Mouse (Mus musculus): ENCODE measurements at regions not wholly inside any gene's neighbourhood (a gene's known extent, or its start where the extent isn't known, plus 50 kb on each side); places are given as distances from the start of the nearest gene placed in this dataset.

DNA sequence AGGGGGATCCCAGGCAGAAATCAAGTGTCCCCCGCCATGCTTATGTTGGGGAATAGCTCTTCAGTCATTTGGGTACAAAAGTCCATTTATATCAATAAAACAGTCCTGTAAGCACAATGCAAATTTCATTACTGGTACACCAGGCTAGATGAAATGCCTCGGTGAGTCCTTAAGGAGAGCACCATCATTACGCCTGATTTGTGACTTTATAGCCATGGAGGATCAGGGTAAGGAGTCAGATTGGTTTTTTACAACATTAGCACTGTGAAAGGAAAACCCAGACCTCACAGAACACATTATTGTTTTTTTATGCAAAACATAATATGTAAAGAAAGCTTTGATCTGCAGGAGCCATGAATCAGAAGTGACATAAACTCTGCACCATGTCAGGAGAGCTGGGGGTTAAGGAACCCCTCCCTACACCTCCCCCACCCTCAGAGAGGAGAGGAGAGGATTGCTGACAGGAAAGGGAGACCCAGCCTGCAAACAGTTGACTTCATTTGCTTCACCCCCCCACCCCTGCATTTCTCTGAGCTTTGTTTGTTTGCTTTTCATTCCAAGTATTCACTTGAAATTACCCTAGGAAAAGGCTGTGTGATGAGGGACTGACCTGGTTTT lies 2756.6 kb upstream of the Lrrc6 start:
- H3K4me3 ChIP-seq (replicated peaks in 1 of 3; ENCODE audit: low read depth in 2 of 3, low read length in 2 of 3, poor library complexity in 1 of 3), result no peak overlapping the region
- H3K4me2 ChIP-seq (ENCODE audit: insufficient read depth, low read depth, poor library complexity, severe bottlenecking), result no peak overlapping the region
- H3K4me1 ChIP-seq (ENCODE audit: control insufficient read depth in 1 of 2, insufficient read depth in 2 of 2), result no peaks in the 10 kb centered on the region
- dilution Hi-C loops (cut with MboI; ENCODE audit: extremely low pct_ligation_motif_present, extremely low pct_unique_long_range_greater_than_20kb, low sequenced_read_pairs) (no loop called here), in situ Hi-C loops (cut with MboI; ENCODE audit: low pct_ligation_motif_present, low pct_unique_long_range_greater_than_20kb, low sequenced_read_pairs) (no loop called here)
- H3K79me2 ChIP-seq (replicated peaks; ENCODE audit: control insufficient read depth, extremely low read depth, insufficient read depth, poor library complexity, severe bottlenecking), result no peaks in the 10 kb centered on the region
- H3K27me3 ChIP-seq (replicated peaks), result no peaks in the 10 kb centered on the region
- no peak overlapping the region for H3K27ac ChIP-seq (ENCODE audit: insufficient read depth, low read depth)
- H3K9ac ChIP-seq (ENCODE audit: insufficient read depth, low read depth), result no peak overlapping the region
- DNase-seq (ENCODE audit: extremely low read depth), result no peak
- H3K9me3 ChIP-seq (replicated peaks; ENCODE audit: low read length), result peaks cover 77% of the 10 kb centered on the region
- TF ChIP-seq MAX (IDR thresholded peaks at IDR 0.05; ENCODE audit: low read length) (no peak), CTCF (conservative IDR thresholded peaks at IDR 0.05 in 1 of 2, IDR thresholded peaks at IDR 0.05 in 1 of 2; ENCODE audit: low read depth in 2 of 2, low read length in 2 of 2) (no peak), RCOR1 (conservative IDR thresholded peaks at IDR 0.05; ENCODE audit: low read depth, low read length) (no peak), USF1 (IDR thresholded peaks at IDR 0.05; ENCODE audit: low read depth, low read length) (no peak)
- H3K36me3 ChIP-seq (replicated peaks in 1 of 2; ENCODE audit: control insufficient read depth in 1 of 2, insufficient read depth in 1 of 2, low read length in 1 of 2), result no peaks in the 10 kb centered on the region

DNA sequence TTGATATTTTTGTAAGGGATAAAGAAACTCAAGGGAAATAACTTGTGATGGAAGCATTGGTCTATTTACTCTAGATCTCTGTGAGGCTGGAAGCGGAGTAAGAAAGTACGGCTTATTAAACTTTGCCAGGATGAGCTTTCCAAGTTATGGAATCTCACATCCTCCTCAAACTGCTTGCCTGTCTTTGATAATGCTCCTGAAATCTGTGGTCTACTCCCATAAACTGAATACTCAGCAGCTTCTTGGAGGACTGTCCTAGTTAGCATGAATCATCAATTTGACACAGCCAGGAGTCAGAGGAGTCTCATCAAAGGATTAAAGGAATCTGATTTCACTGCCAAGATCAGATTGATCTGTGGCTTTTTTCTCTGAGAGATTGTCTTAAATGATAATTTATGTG lies 2753.0 kb upstream of the Lrrc6 start:
- no peak for DNase-seq (ENCODE audit: extremely low read depth)
- Histone ChIP-seq H3K36me3 (replicated peaks in 1 of 2; ENCODE audit: control insufficient read depth in 1 of 2, insufficient read depth in 1 of 2, low read length in 1 of 2) (no peaks in the 10 kb centered on the region), H3K9ac (ENCODE audit: insufficient read depth, low read depth) (no peak overlapping the region), H3K4me1 (ENCODE audit: control insufficient read depth in 1 of 2, insufficient read depth in 2 of 2) (no peaks in the 10 kb centered on the region), H3K79me2 (replicated peaks; ENCODE audit: control insufficient read depth, extremely low read depth, insufficient read depth, poor library complexity, severe bottlenecking) (no peaks in the 10 kb centered on the region), H3K27me3 (replicated peaks) (no peaks in the 10 kb centered on the region), H3K27ac (ENCODE audit: insufficient read depth, low read depth) (no peak overlapping the region), H3K9me3 (replicated peaks; ENCODE audit: low read length) (peaks cover 67% of the 10 kb centered on the region), H3K4me2 (ENCODE audit: insufficient read depth, low read depth, poor library complexity, severe bottlenecking) (no peak overlapping the region), H3K4me3 (replicated peaks in 1 of 3; ENCODE audit: low read depth in 2 of 3, low read length in 2 of 3, poor library complexity in 1 of 3) (no peak overlapping the region)
- dilution Hi-C loops (cut with MboI; ENCODE audit: extremely low pct_ligation_motif_present, extremely low pct_unique_long_range_greater_than_20kb, low sequenced_read_pairs) (no loop called here), in situ Hi-C loops (cut with MboI; ENCODE audit: low pct_ligation_motif_present, low pct_unique_long_range_greater_than_20kb, low sequenced_read_pairs) (no loop called here)
- TF ChIP-seq MAFK (IDR thresholded peaks at IDR 0.05; ENCODE audit: insufficient replicate concordance, low read length), result no peak
- TF ChIP-seq IRF4 (IDR thresholded peaks at IDR 0.05; ENCODE audit: low read depth, low read length), result no peak
- TF ChIP-seq ZNF384 (IDR thresholded peaks at IDR 0.05; ENCODE audit: low read depth, low read length), result no peak
- no peak for TF ChIP-seq USF2 (conservative IDR thresholded peaks at IDR 0.05; ENCODE audit: low read depth, low read length)
- TF ChIP-seq KAT2A (IDR thresholded peaks at IDR 0.05; ENCODE audit: insufficient replicate concordance, low read length), result no peak
- no peak for TF ChIP-seq GABPA (IDR thresholded peaks at IDR 0.05; ENCODE audit: insufficient replicate concordance, low read depth, low read length)
- TF ChIP-seq TBP (conservative IDR thresholded peaks at IDR 0.05; ENCODE audit: low read depth, low read length), result no peak
- no peak for TF ChIP-seq ZC3H11A (IDR thresholded peaks at IDR 0.05; ENCODE audit: low read depth, low read length)
- TF ChIP-seq NRF1 (IDR thresholded peaks at IDR 0.05; ENCODE audit: low read depth, low read length), result no peak
- TF ChIP-seq JUND (conservative IDR thresholded peaks at IDR 0.05; ENCODE audit: low read depth, low read length), result no peak
- TF ChIP-seq PAX5 (IDR thresholded peaks at IDR 0.05; ENCODE audit: low read length), result no peak
- TF ChIP-seq ETS1 (conservative IDR thresholded peaks at IDR 0.05; ENCODE audit: low read depth, low read length), result no peak
- TF ChIP-seq UBTF (IDR thresholded peaks at IDR 0.05; ENCODE audit: low read depth, low read length), result no peak
- no peak for TF ChIP-seq BHLHE40 (IDR thresholded peaks at IDR 0.05; ENCODE audit: low read depth, low read length)
- no peak for TF ChIP-seq NELFE (IDR thresholded peaks at IDR 0.05; ENCODE audit: low read depth, low read length)
- TF ChIP-seq POLR2AphosphoS2 (IDR thresholded peaks at IDR 0.05; ENCODE audit: low read depth, low read length), result no peak
